ENCODE assay signal across 8 mouse cellular contexts in genomic region chr11:86683395-86684125, GRCm38 (mm10). TPM values are rescaled to one million over a fixed set of nuclear protein-coding genes. Genes with fewer than 3 reads are reported as not detected.
DNase-seq lines count a peak whose midpoint lies in the region; ATAC-seq and TF ChIP-seq lines count a peak whose summit lies in the region.

Gene Vmp1 (minus strand): TSS chr11:86683836.
Gene Ptrh2 (plus strand): TSS chr11:86683985.

- H3K9me3 ChIP-seq in hindbrain, embryonic 13.5 days, result no peaks in the 10 kb centered on the region

- H3K4me2 ChIP-seq in hindbrain, embryonic 13.5 days, result peak within 1 kb of the TSS; percentile 85

- H3K9ac ChIP-seq in hindbrain, embryonic 13.5 days, result peak within 1 kb of the TSS; percentile 92

- POLR2A ChIA-PET in Patski (lab: Charles Lee), result interaction anchor here (0.6 to 2.5 kb wide), 6 partner anchors 13 to 232 kb away, joined by 3 to 10 read pairs (median 5); partner anchors contain the start of gene Cltc

- peak; percentile 77 for ATAC-seq in Patski
- peak; percentile 97 for ATAC-seq in hindbrain, embryonic 13.5 days (ENCODE audit: low FRiP score)

- TF ChIP-seq CTCF in Patski (IDR thresholded peaks at IDR 0.05), result no peak

- under 1% methylated on average over 56 of the region's 56 CpGs for WGBS in hindbrain, embryonic 13.5 days

- H3K4me1 ChIP-seq in hindbrain, embryonic 13.5 days (replicated peaks), result peaks cover 39% of the 10 kb centered on the region

- in situ Hi-C loops in Patski (cut with MboI; ENCODE audit: low pct_unique_long_range_greater_than_20kb), result loop anchor here (5.0 kb wide), 1 partner anchor 74 kb away; the partner anchor contains the start of gene Cltc

- peaks cover 6% of the 10 kb centered on the region; the same call in 1 of the 2 replicates for H3K36me3 ChIP-seq in hindbrain, embryonic 13.5 days

- no peaks in the 10 kb centered on the region for H3K27me3 ChIP-seq in Patski
- no peaks in the 10 kb centered on the region for H3K27me3 ChIP-seq in hindbrain, embryonic 13.5 days

- CTCF ChIA-PET in Patski (lab: Charles Lee), result interaction anchor here (1.2 kb wide), 1 partner anchor 13 kb away, joined by 3 read pairs; no protein-coding TSS in a partner anchor

- DNase-seq in Patski (ENCODE audit: low read depth, low spot score), result peak; percentile 84
- DNase-seq in cerebellum, postnatal 14 days, result peak; percentile 97 to 98
- DNase-seq in frontal cortex, postnatal 14 days (ENCODE audit: low spot score in 2 of 2), result peak; percentile 83 to 87
- peak; percentile 89 to 92 for DNase-seq in layer of hippocampus, postnatal 25 days (ENCODE audit: extremely low spot score in 1 of 2, low spot score in 1 of 2)
- peak; percentile 92 for DNase-seq in lung, postnatal 25 days (ENCODE audit: low spot score)
- peak; percentile 97 for DNase-seq in retina, embryonic 14.5 days (ENCODE audit: low spot score)
- DNase-seq in thymus, postnatal 4 days, result peak; percentile 92

- H3K27ac ChIP-seq in hindbrain, embryonic 13.5 days, result peak within 1 kb of the TSS; percentile 93

- H3K4me3 ChIP-seq in hindbrain, embryonic 13.5 days, result peak within 1 kb of the TSS; percentile 86

RNA-seq across cellular contexts. Expression of gene Vmp1, which starts in this region (rescaled TPM):
- polyA plus RNA-seq in Patski (2021), result 443 TPM
- 106 and 109 TPM in 2 replicates for polyA plus RNA-seq in hindbrain, embryonic 13.5 days (2015; fragmentation: Nextera tagmentation; extraction: Ambion mirVana)
- 100 to 1,000 TPM; 117 to 132 TPM for total RNA-seq in layer of hippocampus, postnatal 25 days (2021)

RNA-seq across cellular contexts. Expression of gene Ptrh2, which starts in this region (rescaled TPM):
- 16.2 TPM for polyA plus RNA-seq in Patski (2021)
- 32.9 and 34.3 TPM in 2 replicates for polyA plus RNA-seq in hindbrain, embryonic 13.5 days (2015; fragmentation: Nextera tagmentation; extraction: Ambion mirVana)
- 1 to 10 TPM; 8.9 to 9.8 TPM for total RNA-seq in layer of hippocampus, postnatal 25 days (2021)

Comparison
In these comparisons a context has a peak if more than half of its experiments do, and no peak if none do; other contexts are left out.
1. Peak in every context shown above with its lines: DNase-seq, ATAC-seq, H3K4me3 ChIP-seq and H3K27ac ChIP-seq.